Mouse (Mus musculus): Measurements from ENCODE around the gene Cul9. TPM values are rescaled to one million over a fixed set of nuclear protein-coding genes. Genes with fewer than 3 reads are reported as not detected.

Cul9 gene
- polyA plus RNA-seq (2014; fragmentation: Nextera tagmentation; extraction: Ambion mirVana), result 3.0 and 4.8 TPM in 2 replicates

- Histone ChIP-seq H3K27me3 (ENCODE audit: control insufficient read depth, insufficient read depth, low read length) (no peaks in the 10 kb centered on the region), H3K9ac (ENCODE audit: low read depth, low read length) (peak within 1 kb of the TSS; percentile 66), H3K9me3 (ENCODE audit: control insufficient read depth, low read length) (no peaks in the 10 kb centered on the region), H3K4me2 (replicated peaks; ENCODE audit: low read depth, low read length) (peak within 1 kb of the TSS; percentile 93), H3K4me3 (ENCODE audit: low read length) (peak within 1 kb of the TSS; percentile 67), H3K4me1 (ENCODE audit: control insufficient read depth, insufficient read depth, low read length) (peaks cover 23% of the 10 kb centered on the region), H3K27ac (ENCODE audit: low read depth, low read length) (no peak within 1 kb of the TSS), H3K36me3 (ENCODE audit: control insufficient read depth, insufficient read depth, low read length) (peaks cover 29% of the 10 kb centered on the region)
- ATAC-seq (ENCODE audit: low FRiP score, low TSS enrichment), result peak; percentile 62
- WGBS, result 2% methylated on average over 43 of the region's 49 CpGs
Observed at GRCm38 (mm10) chr17:46545813-46546564, at the start of gene Cul9. Gene Cul9 (minus strand): TSS chr17:46546388.

- Histone ChIP-seq H3K27me3 (ENCODE audit: control insufficient read depth, insufficient read depth, low read length) (no peaks in the 10 kb centered on the region), H3K9ac (ENCODE audit: low read depth, low read length) (no peak overlapping the region; the same call in 1 of the 2 replicates), H3K27ac (ENCODE audit: low read depth, low read length) (peak overlapping the region; percentile 55; the same call in 1 of the 2 replicates), H3K36me3 (ENCODE audit: control insufficient read depth, insufficient read depth, low read length) (peaks cover 9% of the 10 kb centered on the region), H3K4me1 (ENCODE audit: control insufficient read depth, insufficient read depth, low read length) (peaks cover 8% of the 10 kb centered on the region), H3K4me3 (ENCODE audit: low read length) (no peak overlapping the region), H3K9me3 (ENCODE audit: control insufficient read depth, low read length) (no peaks in the 10 kb centered on the region), H3K4me2 (replicated peaks; ENCODE audit: low read depth, low read length) (no peak overlapping the region)
- ATAC-seq (ENCODE audit: low FRiP score, low TSS enrichment), result no peak
- WGBS, result 66% methylated on average over 6 of the region's 6 CpGs
Observed at GRCm38 (mm10) chr17:46595336-46595735, 49.1 kb upstream of the Cul9 start.

- 22% methylated on average over 9 of the region's 9 CpGs for WGBS
- peaks cover 8% of the 10 kb centered on the region for H3K4me1 ChIP-seq (ENCODE audit: control insufficient read depth, insufficient read depth, low read length)
- ATAC-seq (ENCODE audit: low FRiP score, low TSS enrichment), result peak; percentile 73
- H3K9me3 ChIP-seq (ENCODE audit: control insufficient read depth, low read length), result no peaks in the 10 kb centered on the region
- H3K4me3 ChIP-seq (ENCODE audit: low read length), result no peak overlapping the region
- H3K4me2 ChIP-seq (replicated peaks; ENCODE audit: low read depth, low read length), result no peak overlapping the region
- peak overlapping the region; percentile 55 for H3K27ac ChIP-seq (ENCODE audit: low read depth, low read length)
- peaks cover 17% of the 10 kb centered on the region for H3K36me3 ChIP-seq (ENCODE audit: control insufficient read depth, insufficient read depth, low read length)
- H3K9ac ChIP-seq (ENCODE audit: low read depth, low read length), result peak overlapping the region; percentile 13; the same call in 1 of the 2 replicates
- no peaks in the 10 kb centered on the region for H3K27me3 ChIP-seq (ENCODE audit: control insufficient read depth, insufficient read depth, low read length)
Observed at GRCm38 (mm10) chr17:46594606-46595005, 48.4 kb upstream of the Cul9 start.

GRCm38 (mm10) chr17:46593124-46593523 lies 46.9 kb upstream of the Cul9 start:
- Histone ChIP-seq H3K36me3 (ENCODE audit: control insufficient read depth, insufficient read depth, low read length) (peaks cover 32% of the 10 kb centered on the region), H3K27ac (ENCODE audit: low read depth, low read length) (no peak overlapping the region), H3K4me3 (ENCODE audit: low read length) (no peak overlapping the region), H3K4me1 (ENCODE audit: control insufficient read depth, insufficient read depth, low read length) (peaks cover 8% of the 10 kb centered on the region), H3K27me3 (ENCODE audit: control insufficient read depth, insufficient read depth, low read length) (no peaks in the 10 kb centered on the region), H3K4me2 (replicated peaks; ENCODE audit: low read depth, low read length) (no peak overlapping the region), H3K9ac (ENCODE audit: low read depth, low read length) (no peak overlapping the region), H3K9me3 (ENCODE audit: control insufficient read depth, low read length) (no peaks in the 10 kb centered on the region)
- no peak for ATAC-seq (ENCODE audit: low FRiP score, low TSS enrichment)
- 94% methylated on average over 4 of the region's 4 CpGs for WGBS

GRCm38 (mm10) chr17:46591406-46591805 lies 45.2 kb upstream of the Cul9 start:
- peaks cover 46% of the 10 kb centered on the region for H3K36me3 ChIP-seq (ENCODE audit: control insufficient read depth, insufficient read depth, low read length)
- no peaks in the 10 kb centered on the region for H3K27me3 ChIP-seq (ENCODE audit: control insufficient read depth, insufficient read depth, low read length)
- no peak for ATAC-seq (ENCODE audit: low FRiP score, low TSS enrichment)
- no peak overlapping the region for H3K27ac ChIP-seq (ENCODE audit: low read depth, low read length)
- no peak overlapping the region for H3K4me2 ChIP-seq (replicated peaks; ENCODE audit: low read depth, low read length)
- WGBS, result 84% methylated on average over 19 of the region's 19 CpGs
- H3K9me3 ChIP-seq (ENCODE audit: control insufficient read depth, low read length), result no peaks in the 10 kb centered on the region
- no peak overlapping the region for H3K4me3 ChIP-seq (ENCODE audit: low read length)
- H3K4me1 ChIP-seq (ENCODE audit: control insufficient read depth, insufficient read depth, low read length), result peaks cover 8% of the 10 kb centered on the region
- no peak overlapping the region for H3K9ac ChIP-seq (ENCODE audit: low read depth, low read length)

- ATAC-seq (ENCODE audit: low FRiP score, low TSS enrichment), result no peak
- no peak overlapping the region for H3K27ac ChIP-seq (ENCODE audit: low read depth, low read length)
- H3K36me3 ChIP-seq (ENCODE audit: control insufficient read depth, insufficient read depth, low read length), result peaks cover 54% of the 10 kb centered on the region
- WGBS, result 87% methylated on average over 7 of the region's 7 CpGs
- no peak overlapping the region for H3K4me2 ChIP-seq (replicated peaks; ENCODE audit: low read depth, low read length)
- peaks cover 8% of the 10 kb centered on the region for H3K4me1 ChIP-seq (ENCODE audit: control insufficient read depth, insufficient read depth, low read length)
- H3K9me3 ChIP-seq (ENCODE audit: control insufficient read depth, low read length), result no peaks in the 10 kb centered on the region
- no peak overlapping the region for H3K9ac ChIP-seq (ENCODE audit: low read depth, low read length)
- no peak overlapping the region for H3K4me3 ChIP-seq (ENCODE audit: low read length)
- no peaks in the 10 kb centered on the region for H3K27me3 ChIP-seq (ENCODE audit: control insufficient read depth, insufficient read depth, low read length)
Observed at GRCm38 (mm10) chr17:46590439-46590838, 44.3 kb upstream of the Cul9 start.

- Histone ChIP-seq H3K4me1 (ENCODE audit: control insufficient read depth, insufficient read depth, low read length) (peaks cover 2% of the 10 kb centered on the region), H3K9ac (ENCODE audit: low read depth, low read length) (no peak overlapping the region), H3K36me3 (ENCODE audit: control insufficient read depth, insufficient read depth, low read length) (peaks cover 60% of the 10 kb centered on the region), H3K9me3 (ENCODE audit: control insufficient read depth, low read length) (no peaks in the 10 kb centered on the region), H3K27me3 (ENCODE audit: control insufficient read depth, insufficient read depth, low read length) (no peaks in the 10 kb centered on the region), H3K27ac (ENCODE audit: low read depth, low read length) (no peak overlapping the region), H3K4me2 (replicated peaks; ENCODE audit: low read depth, low read length) (no peak overlapping the region), H3K4me3 (ENCODE audit: low read length) (no peak overlapping the region)
- 90% methylated on average over 16 of the region's 16 CpGs for WGBS
- no peak for ATAC-seq (ENCODE audit: low FRiP score, low TSS enrichment)
Observed at GRCm38 (mm10) chr17:46589635-46590314, 43.6 kb upstream of the Cul9 start.

GRCm38 (mm10) chr17:46588913-46589312 lies 42.7 kb upstream of the Cul9 start:
- no peak for ATAC-seq (ENCODE audit: low FRiP score, low TSS enrichment)
- Histone ChIP-seq H3K27ac (ENCODE audit: low read depth, low read length) (no peak overlapping the region), H3K9ac (ENCODE audit: low read depth, low read length) (no peak overlapping the region), H3K36me3 (ENCODE audit: control insufficient read depth, insufficient read depth, low read length) (peaks cover 63% of the 10 kb centered on the region), H3K9me3 (ENCODE audit: control insufficient read depth, low read length) (no peaks in the 10 kb centered on the region), H3K4me3 (ENCODE audit: low read length) (no peak overlapping the region), H3K27me3 (ENCODE audit: control insufficient read depth, insufficient read depth, low read length) (no peaks in the 10 kb centered on the region), H3K4me2 (replicated peaks; ENCODE audit: low read depth, low read length) (no peak overlapping the region), H3K4me1 (ENCODE audit: control insufficient read depth, insufficient read depth, low read length) (no peaks in the 10 kb centered on the region)
- WGBS, result 92% methylated on average over 6 of the region's 6 CpGs

- Histone ChIP-seq H3K9ac (ENCODE audit: low read depth, low read length) (no peak overlapping the region), H3K4me1 (ENCODE audit: control insufficient read depth, insufficient read depth, low read length) (no peaks in the 10 kb centered on the region), H3K27me3 (ENCODE audit: control insufficient read depth, insufficient read depth, low read length) (no peaks in the 10 kb centered on the region), H3K4me3 (ENCODE audit: low read length) (no peak overlapping the region), H3K27ac (ENCODE audit: low read depth, low read length) (no peak overlapping the region), H3K9me3 (ENCODE audit: control insufficient read depth, low read length) (no peaks in the 10 kb centered on the region), H3K4me2 (replicated peaks; ENCODE audit: low read depth, low read length) (no peak overlapping the region), H3K36me3 (ENCODE audit: control insufficient read depth, insufficient read depth, low read length) (peaks cover 63% of the 10 kb centered on the region)
- no peak for ATAC-seq (ENCODE audit: low FRiP score, low TSS enrichment)
- WGBS, result 84% methylated on average over 9 of the region's 9 CpGs
Observed at GRCm38 (mm10) chr17:46588173-46588572, 42.0 kb upstream of the Cul9 start.
